Mouse (Mus musculus) cerebellum, adult 2 months (tissue): ENCODE results near the gene Gm525.

ENCODE experiments used
- CTCF ChIP-seq: fragments of 200-500 bp; IDR thresholded peaks from 2 replicates; pipeline ENCODE4 v1.5.1; 2011; ENCODE audit warnings: low read depth, mild to moderate bottlenecking, control low read depth, low read length, moderate library complexity, borderline replicate concordance; ENCODE audit not compliant: insufficient read depth
- POLR2A ChIP-seq: fragments of 200-500 bp; IDR thresholded peaks from 2 replicates; pipeline ENCODE4 v1.6.1; 2011; ENCODE audit warnings: low read length, control low read depth, borderline replicate concordance; ENCODE audit not compliant: insufficient read depth

- TF ChIP-seq CTCF: no peak
- no peak for TF ChIP-seq POLR2A
Measured at GRCm38 (mm10) chr11:89059919-89060422, 13.7 kb upstream of the Gm525 start.
